Mouse (Mus musculus) forebrain, embryonic 12.5 days (tissue): Measurements from ENCODE around the gene Meis2. TPM values are rescaled to one million over a fixed set of nuclear protein-coding genes. Genes with fewer than 3 reads are reported as not detected.

Source experiments
- ATAC-seq: fragments of 200-750 bp; cut with Nextera tagmentation; 2 replicates; pipeline ENCODE4 v1.8.0; 2017; ENCODE audit warnings: moderate TSS enrichment; ENCODE audit not compliant: low FRiP score
- H3K27ac ChIP-seq: fragments of 300-500 bp; sonication (generic); 2 replicates; pipeline ENCODE4 v1.5.1; 2016; ENCODE audit warnings: mild to moderate bottlenecking
- H3K27me3 ChIP-seq: fragments of 300-500 bp; sonication (generic); 2 replicates; pipeline ENCODE4 v1.6.1; 2016; ENCODE audit warnings: mild to moderate bottlenecking
- H3K36me3 ChIP-seq: fragments of 300-500 bp; sonication (generic); replicated peaks from 2 replicates; pipeline ENCODE4 v1.6.1; 2016; ENCODE audit warnings: mild to moderate bottlenecking
- H3K4me1 ChIP-seq: fragments of 300-500 bp; sonication (generic); 2 replicates; pipeline ENCODE4 v1.6.1; 2016
- H3K4me2 ChIP-seq: fragments of 300-500 bp; sonication (generic); 2 replicates; pipeline ENCODE4 v1.6.1; 2016; ENCODE audit warnings: mild to moderate bottlenecking, moderate library complexity
- H3K4me3 ChIP-seq: fragments of 300-500 bp; sonication (generic); replicated peaks from 2 replicates; pipeline ENCODE4 v1.5.1; 2016; ENCODE audit warnings: mild to moderate bottlenecking
- H3K9ac ChIP-seq: fragments of 300-500 bp; sonication (generic); 2 replicates; pipeline ENCODE4 v1.6.1; 2016; ENCODE audit warnings: mild to moderate bottlenecking
- H3K9me3 ChIP-seq: fragments of 300-500 bp; sonication (generic); 2 replicates; pipeline ENCODE4 v1.6.1; 2016
- WGBS: fragments of 180-500 bp; shearing (Covaris S2); methylation state at CpG from one replicate; pipeline ENCODE4 v1.1.7; 2016; 5-methylcytosine and 5-hydroxymethylcytosine counted together
- polyA plus RNA-seq: library from polyadenylated mRNA; unstranded; fragments of >200 nt; fragmentation: Nextera tagmentation; extraction: Ambion mirVana; gene quantifications from 2 replicates; pipeline ENCODE4 v1.2.1, GENCODE M21; 2016

The Meis2 gene
- polyA plus RNA-seq, 1 experiment from 2014 or later = 104 TPM

DNA sequence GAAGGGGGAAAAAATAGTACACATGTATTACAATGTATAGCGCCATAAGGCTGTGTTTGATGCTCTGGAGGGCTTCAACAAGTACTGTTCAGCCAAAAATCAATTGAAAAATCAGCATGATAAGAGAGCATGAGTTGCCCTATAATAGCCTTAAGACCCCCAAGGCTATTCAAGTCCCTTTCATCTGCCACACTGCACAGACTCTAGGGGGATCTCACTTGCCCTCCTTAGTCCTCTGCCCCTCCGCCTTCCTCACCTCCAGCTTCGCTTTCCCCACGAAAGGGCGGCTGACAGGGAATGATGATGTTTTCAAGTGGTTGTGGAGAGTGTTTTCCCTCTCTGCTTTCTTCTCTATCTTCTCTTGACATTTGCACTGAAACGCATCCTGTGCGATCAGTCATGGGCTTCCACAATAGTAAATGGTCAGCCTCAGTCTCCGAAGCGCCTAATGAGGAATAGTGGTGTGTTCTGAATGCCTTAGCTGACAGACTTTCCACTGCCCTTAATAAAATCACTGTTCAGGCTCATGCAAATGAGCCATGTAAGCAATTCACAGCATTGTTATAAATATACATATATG lies 23.9 kb downstream of the Meis2 start:
- Histone ChIP-seq H3K4me3 (no peak overlapping the region), H3K4me2 (peak overlapping the region; percentile 8; the same call in 1 of the 2 replicates), H3K9ac (no peak overlapping the region), H3K36me3 (peaks cover 20% of the 10 kb centered on the region), H3K27ac (0 out of 2 replicates have a peak overlapping the region, but pooled peaks have one; percentile 26), H3K27me3 (no peaks in the 10 kb centered on the region), H3K9me3 (no peaks in the 10 kb centered on the region), H3K4me1 (peaks cover 32% of the 10 kb centered on the region)
- 62% methylated on average over 9 of the region's 9 CpGs for WGBS
- no peak for ATAC-seq

DNA sequence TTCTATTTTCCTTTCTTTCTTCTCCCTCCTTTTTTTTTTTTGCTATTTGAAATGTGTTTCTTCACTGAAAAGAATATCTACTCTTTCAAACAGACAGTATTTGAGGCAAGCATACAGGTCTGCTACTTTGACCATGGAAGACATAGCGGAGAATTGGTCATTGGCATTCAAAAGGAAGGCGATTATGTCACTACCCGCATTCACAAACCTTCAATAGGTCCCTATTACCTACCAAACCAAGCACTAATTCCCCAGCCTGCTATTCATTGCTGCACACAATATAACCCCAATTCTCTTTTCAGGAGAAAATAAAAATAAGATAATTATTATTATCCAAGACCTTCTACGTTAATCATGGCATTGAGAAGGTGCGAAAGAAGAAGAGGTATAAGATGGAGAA lies 30.3 kb downstream of the Meis2 start:
- Histone ChIP-seq H3K27me3 (no peaks in the 10 kb centered on the region), H3K36me3 (peaks cover 32% of the 10 kb centered on the region), H3K9me3 (no peaks in the 10 kb centered on the region), H3K4me2 (no peak overlapping the region), H3K27ac (0 out of 2 replicates have a peak overlapping the region, but pooled peaks have one; percentile 59), H3K9ac (no peak overlapping the region), H3K4me3 (no peak overlapping the region), H3K4me1 (peaks cover 8% of the 10 kb centered on the region; the same call in 1 of the 2 replicates)
- WGBS = 29% methylated on average over 5 of the region's 5 CpGs
- ATAC-seq = no peak

- 56% methylated on average over 3 of the region's 3 CpGs for WGBS
- Histone ChIP-seq H3K36me3 (peaks cover 26% of the 10 kb centered on the region), H3K4me1 (0 out of 2 replicates have a peak, but pooled peaks cover 7% of the 10 kb centered on the region), H3K9me3 (no peaks in the 10 kb centered on the region), H3K27me3 (no peaks in the 10 kb centered on the region), H3K9ac (no peak overlapping the region), H3K4me2 (no peak overlapping the region), H3K27ac (no peak overlapping the region), H3K4me3 (no peak overlapping the region)
- no peak for ATAC-seq
These were observed 37.5 kb downstream of the Meis2 start for GRCm38 (mm10) chr2:116028127-116028526.

- peaks cover 7% of the 10 kb centered on the region; the same call in 1 of the 2 replicates for H3K36me3 ChIP-seq
- peaks cover 40% of the 10 kb centered on the region for H3K4me1 ChIP-seq
- no peaks in the 10 kb centered on the region for H3K27me3 ChIP-seq
- no peak overlapping the region for H3K4me3 ChIP-seq
- H3K9me3 ChIP-seq = no peaks in the 10 kb centered on the region
- H3K27ac ChIP-seq = no peak overlapping the region
- WGBS = 82% methylated on average over 5 of the region's 5 CpGs
- no peak overlapping the region for H3K9ac ChIP-seq
- no peak for ATAC-seq
- no peak overlapping the region for H3K4me2 ChIP-seq
These were observed 42.8 kb downstream of the Meis2 start for GRCm38 (mm10) chr2:116022876-116023275.

DNA sequence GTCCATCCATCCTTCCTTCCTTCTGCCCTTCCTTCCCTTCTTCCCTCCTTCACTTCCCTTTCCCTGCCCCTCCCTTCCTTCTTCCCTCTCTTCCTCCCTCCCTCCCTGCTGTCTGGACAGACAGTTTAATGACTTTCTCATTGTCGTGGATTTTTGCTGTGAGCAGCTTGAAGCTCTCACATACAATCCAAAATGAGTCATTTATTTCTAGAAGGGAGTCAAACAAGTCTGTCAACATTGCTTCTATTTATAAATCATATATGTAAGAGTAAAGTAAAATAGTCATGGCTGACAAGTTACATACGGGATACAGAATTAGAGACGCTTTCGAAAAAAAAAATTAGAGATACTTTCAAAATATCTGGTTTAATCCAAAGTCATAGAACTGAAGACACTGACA lies 43.7 kb downstream of the Meis2 start:
- H3K9ac ChIP-seq = no peak overlapping the region
- H3K4me2 ChIP-seq = no peak overlapping the region
- H3K36me3 ChIP-seq = peaks cover 5% of the 10 kb centered on the region
- H3K9me3 ChIP-seq = no peaks in the 10 kb centered on the region
- peaks cover 40% of the 10 kb centered on the region for H3K4me1 ChIP-seq
- 0 out of 2 replicates have a peak overlapping the region, but pooled peaks have one; percentile 91 for H3K27ac ChIP-seq
- no peak for ATAC-seq
- no peaks in the 10 kb centered on the region for H3K27me3 ChIP-seq
- H3K4me3 ChIP-seq = no peak overlapping the region
- 70% methylated on average over 4 of the region's 4 CpGs for WGBS

DNA sequence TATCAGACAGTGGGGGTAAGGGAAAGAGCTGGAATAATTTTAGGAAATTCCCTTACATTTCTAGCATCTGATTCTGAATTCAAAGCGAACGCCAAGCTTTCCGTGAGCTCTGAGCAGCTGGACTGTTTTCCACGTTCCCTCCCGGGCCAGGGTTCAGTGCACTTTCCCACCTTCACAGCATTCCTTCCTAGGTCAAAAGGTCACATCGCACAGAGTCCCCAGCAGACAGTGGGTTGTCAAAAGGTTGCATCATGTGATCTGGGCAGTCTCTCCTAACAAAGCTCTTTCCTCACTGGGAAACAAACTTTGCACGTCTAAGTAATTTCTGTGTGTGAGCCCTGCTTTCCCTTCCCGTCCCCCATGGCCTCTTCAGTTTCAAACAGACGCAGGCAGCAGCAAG lies 44.6 kb downstream of the Meis2 start:
- Histone ChIP-seq H3K27me3 (no peaks in the 10 kb centered on the region), H3K9ac (peak overlapping the region; percentile 29; the same call in 1 of the 2 replicates), H3K9me3 (no peaks in the 10 kb centered on the region), H3K27ac (peak overlapping the region; percentile 91), H3K4me3 (no peak overlapping the region; the same call in 1 of the 2 replicates), H3K4me1 (peaks cover 40% of the 10 kb centered on the region), H3K36me3 (peaks cover 5% of the 10 kb centered on the region), H3K4me2 (peak overlapping the region; percentile 38)
- no peak for ATAC-seq
- WGBS = 3% methylated on average over 9 of the region's 9 CpGs

- WGBS = 4% methylated on average over 5 of the region's 5 CpGs
- peaks cover 5% of the 10 kb centered on the region for H3K36me3 ChIP-seq
These were observed 45.1 kb downstream of the Meis2 start for GRCm38 (mm10) chr2:116020451-116020951.

GRCm38 (mm10) chr2:116019959-116020358 lies 45.7 kb downstream of the Meis2 start:
- Histone ChIP-seq H3K27me3 (peaks cover 4% of the 10 kb centered on the region; the same call in 1 of the 2 replicates), H3K9ac (peak overlapping the region; percentile 51), H3K4me2 (peak overlapping the region; percentile 38), H3K4me1 (peaks cover 40% of the 10 kb centered on the region), H3K36me3 (peaks cover 3% of the 10 kb centered on the region), H3K27ac (peak overlapping the region; percentile 91), H3K4me3 (peak overlapping the region; percentile 1; the same call in 1 of the 2 replicates), H3K9me3 (no peaks in the 10 kb centered on the region)
- peak; percentile 63 for ATAC-seq
- WGBS = 2% methylated on average over 9 of the region's 9 CpGs

More at GRCm38 (mm10) chr2:116020451-116020951, 45.1 kb downstream of the Meis2 start:
- Histone ChIP-seq H3K4me1 (peaks cover 40% of the 10 kb centered on the region), H3K9ac (peak overlapping the region; percentile 51), H3K4me2 (peak overlapping the region; percentile 38), H3K9me3 (no peaks in the 10 kb centered on the region), H3K27ac (peak overlapping the region; percentile 91), H3K27me3 (peaks cover 2% of the 10 kb centered on the region; the same call in 1 of the 2 replicates), H3K4me3 (no peak overlapping the region; the same call in 1 of the 2 replicates)
- peak; percentile 51 for ATAC-seq

- peaks cover 40% of the 10 kb centered on the region for H3K4me1 ChIP-seq
- no peaks in the 10 kb centered on the region; the same call in 1 of the 2 replicates for H3K36me3 ChIP-seq
- H3K9ac ChIP-seq = peak overlapping the region; percentile 38; the same call in 1 of the 2 replicates
- peak overlapping the region; percentile 38 for H3K4me2 ChIP-seq
- H3K27me3 ChIP-seq = peaks cover 4% of the 10 kb centered on the region; the same call in 1 of the 2 replicates
- H3K9me3 ChIP-seq = no peaks in the 10 kb centered on the region
- peak overlapping the region; percentile 91 for H3K27ac ChIP-seq
- peak; percentile 36 for ATAC-seq
- WGBS = 10% methylated on average over 6 of the region's 6 CpGs
- H3K4me3 ChIP-seq = 0 out of 2 replicates have a peak overlapping the region, but pooled peaks have one; percentile 7
These were observed 46.2 kb downstream of the Meis2 start for GRCm38 (mm10) chr2:116019466-116019794.

DNA sequence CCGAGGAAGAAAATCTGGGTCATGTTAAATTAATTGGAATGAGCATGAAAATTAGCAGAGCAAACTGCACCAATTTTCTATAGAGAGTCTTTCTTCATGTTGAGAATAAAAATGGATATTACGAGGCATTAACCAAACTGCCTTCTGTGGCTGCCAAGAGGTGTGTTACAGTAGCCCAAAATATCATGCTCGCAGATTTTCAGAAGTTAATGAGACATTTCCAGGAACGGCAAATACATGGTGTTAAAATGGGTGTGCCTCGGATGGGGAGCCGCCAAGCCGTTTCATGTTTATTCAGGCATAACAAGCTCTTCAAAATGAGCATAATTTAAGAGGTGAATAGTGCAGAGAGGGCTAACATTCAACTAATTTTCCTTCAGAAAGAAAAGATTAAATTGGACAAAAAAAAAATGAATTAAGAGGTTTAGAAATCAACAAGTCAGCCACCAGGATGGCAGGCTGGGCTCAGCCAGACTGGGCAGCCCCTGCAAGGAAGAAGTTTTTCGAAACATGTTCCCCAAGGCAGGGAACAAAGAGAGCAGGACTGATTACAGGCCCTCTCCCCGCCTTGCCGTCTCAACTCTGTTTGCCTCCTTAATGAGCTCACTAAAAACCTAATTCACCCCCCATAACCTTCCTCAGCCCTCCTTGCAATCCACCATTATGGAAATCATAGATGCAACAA lies 46.7 kb downstream of the Meis2 start:
- ATAC-seq = peak; percentile 37; the same call in 1 of the 2 replicates

GRCm38 (mm10) chr2:116015520-116015919 lies 50.1 kb downstream of the Meis2 start:
- WGBS = 79% methylated on average over 10 of the region's 10 CpGs
- Histone ChIP-seq H3K27ac (no peak overlapping the region), H3K27me3 (peaks cover 7% of the 10 kb centered on the region; the same call in 1 of the 2 replicates), H3K4me3 (no peak overlapping the region), H3K4me2 (no peak overlapping the region), H3K9me3 (no peaks in the 10 kb centered on the region), H3K4me1 (peaks cover 22% of the 10 kb centered on the region), H3K9ac (no peak overlapping the region), H3K36me3 (no peaks in the 10 kb centered on the region; the same call in 1 of the 2 replicates)
- no peak for ATAC-seq

More for the DNA sequence above, 46.7 kb downstream of the Meis2 start:
- H3K4me2 ChIP-seq = peak overlapping the region; percentile 38
- 9% methylated on average over 10 of the region's 10 CpGs for WGBS
- peak overlapping the region; percentile 91 for H3K27ac ChIP-seq
- H3K4me3 ChIP-seq = no peak overlapping the region
- H3K4me1 ChIP-seq = peaks cover 37% of the 10 kb centered on the region
- H3K36me3 ChIP-seq = no peaks in the 10 kb centered on the region; the same call in 1 of the 2 replicates
- peaks cover 4% of the 10 kb centered on the region; the same call in 1 of the 2 replicates for H3K27me3 ChIP-seq
- peak overlapping the region; percentile 38; the same call in 1 of the 2 replicates for H3K9ac ChIP-seq
- H3K9me3 ChIP-seq = no peaks in the 10 kb centered on the region

DNA sequence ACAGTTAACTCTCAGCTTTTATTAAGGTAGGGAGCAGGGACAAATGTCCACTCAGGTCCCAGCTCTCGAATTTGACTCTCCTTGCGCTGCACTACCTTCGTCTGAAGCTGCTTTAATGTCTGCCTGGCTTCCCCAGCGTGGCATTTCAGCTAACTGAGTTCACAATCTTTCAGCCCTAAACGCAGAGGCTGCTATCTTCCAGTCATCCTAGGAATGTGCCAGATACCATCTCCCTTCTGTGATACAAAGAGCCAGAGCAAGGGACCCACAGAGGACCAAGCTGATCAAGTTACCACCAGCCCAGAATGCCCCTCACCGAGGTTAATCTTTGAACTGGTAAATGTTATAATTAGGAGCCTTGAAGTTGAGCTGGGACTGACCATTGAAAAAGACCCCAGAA lies 55.2 kb downstream of the Meis2 start:
- peaks cover 32% of the 10 kb centered on the region for H3K4me1 ChIP-seq
- H3K4me2 ChIP-seq = no peak overlapping the region
- H3K9me3 ChIP-seq = no peaks in the 10 kb centered on the region
- 17% methylated on average over 6 of the region's 6 CpGs for WGBS
- H3K9ac ChIP-seq = peak overlapping the region; percentile 17; the same call in 1 of the 2 replicates
- 0 out of 2 replicates have a peak overlapping the region, but pooled peaks have one; percentile 50 for H3K27ac ChIP-seq
- H3K4me3 ChIP-seq = no peak overlapping the region
- peaks cover 4% of the 10 kb centered on the region for H3K36me3 ChIP-seq
- no peak for ATAC-seq
- H3K27me3 ChIP-seq = peaks cover 9% of the 10 kb centered on the region; the same call in 1 of the 2 replicates
